Comparison of ENCODE assay signal across 13 mouse cellular contexts in the genomic region with DNA sequence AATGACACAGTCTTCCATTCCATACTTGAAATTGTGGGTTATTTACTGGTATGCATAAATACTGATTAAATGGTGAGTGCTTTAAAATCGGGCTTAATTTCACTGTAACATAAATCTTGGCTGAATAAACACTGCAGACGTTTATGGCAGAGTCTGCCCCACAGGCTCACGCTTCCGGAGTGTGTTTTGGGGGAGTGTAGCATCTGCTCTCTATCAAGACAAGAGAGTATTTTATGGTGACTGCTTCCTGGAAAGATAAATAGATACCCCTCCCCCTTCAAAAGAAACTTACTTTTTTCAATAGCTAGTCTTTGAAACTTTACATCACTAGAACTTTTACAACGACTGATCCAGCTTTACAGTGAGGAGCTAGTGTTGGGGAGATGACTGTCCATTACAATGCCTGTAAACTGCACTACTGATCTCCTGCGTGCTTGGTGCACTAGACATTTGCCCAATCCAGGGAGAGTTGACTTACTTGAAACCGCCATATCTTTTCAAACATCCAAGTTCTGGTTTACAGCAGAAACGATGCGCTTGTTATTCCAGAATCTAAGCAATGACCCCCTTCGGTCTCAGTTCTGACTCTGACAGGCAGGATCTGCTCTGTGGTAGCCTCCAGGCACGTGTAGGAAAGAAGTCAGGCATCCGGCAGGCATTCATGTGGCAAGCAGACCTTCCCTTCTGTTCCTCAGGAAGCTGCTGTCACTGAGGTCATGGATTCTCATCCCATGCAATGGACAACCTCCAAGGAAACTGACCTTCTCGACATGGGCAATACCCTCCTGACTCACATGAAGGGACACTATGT. TPM values are rescaled to one million over a fixed set of nuclear protein-coding genes. Genes with fewer than 3 reads are reported as not detected.
DNase-seq lines count a peak whose midpoint lies in the region; ATAC-seq lines count a peak whose summit lies in the region.
"Had no signal": no experiment of that assay in that cellular context is flagged by ENCODE, and none has a peak within 500 bp of the region (broad histone marks: within the 10 kb centered on the region; RNA-seq: fewer than 3 reads in every experiment).

No protein-coding gene starts in this region.

- ATAC-seq in heart, embryonic 16.5 days (replicated peaks; ENCODE audit: extremely low read depth, insufficient read depth, low FRiP score), result no peak; the same call in 1 of the 2 replicates
- ATAC-seq in intestine, embryonic 16.5 days, result peak; percentile 95
- 0 out of 2 replicates have a peak, but pooled peaks have one; percentile 44 for ATAC-seq in limb, embryonic 15.5 days (ENCODE audit: insufficient number of reproducible peaks, low FRiP score, low TSS enrichment, low read depth)
- ATAC-seq: midbrain, embryonic 13.5 days had no signal

- H3K27ac ChIP-seq in heart, embryonic 16.5 days (ENCODE audit: low read length), result peak overlapping the region; percentile 35; the same call in 1 of the 2 replicates
- peak overlapping the region; percentile 50 for H3K27ac ChIP-seq in intestine, embryonic 16.5 days (ENCODE audit: low read length)
- H3K27ac ChIP-seq in limb, embryonic 15.5 days, result no peak overlapping the region
- H3K27ac ChIP-seq: forebrain, embryonic 12.5 days; midbrain, embryonic 13.5 days had no signal

- H3K4me2 ChIP-seq in heart, embryonic 16.5 days (ENCODE audit: low read depth, low read length), result no peak overlapping the region
- H3K4me2 ChIP-seq in intestine, embryonic 16.5 days (ENCODE audit: low read depth, low read length), result 0 out of 2 replicates have a peak overlapping the region, but pooled peaks have one; percentile 1
- peak overlapping the region; percentile 1; the same call in 1 of the 2 replicates for H3K4me2 ChIP-seq in limb, embryonic 15.5 days
- H3K4me2 ChIP-seq: forebrain, embryonic 12.5 days; midbrain, embryonic 13.5 days had no signal

- H3K27me3 ChIP-seq in heart, embryonic 16.5 days (ENCODE audit: control insufficient read depth, insufficient read depth, low read length), result no peaks in the 10 kb centered on the region
- no peaks in the 10 kb centered on the region for H3K27me3 ChIP-seq in intestine, embryonic 16.5 days (replicated peaks; ENCODE audit: control insufficient read depth, insufficient read depth, low read length)
- no peaks in the 10 kb centered on the region for H3K27me3 ChIP-seq in limb, embryonic 15.5 days
- H3K27me3 ChIP-seq: forebrain, embryonic 12.5 days; midbrain, embryonic 13.5 days had no signal

- no peak overlapping the region for H3K9ac ChIP-seq in heart, embryonic 16.5 days (ENCODE audit: low read length)
- no peak overlapping the region for H3K9ac ChIP-seq in intestine, embryonic 16.5 days (ENCODE audit: low read depth, low read length)
- no peak overlapping the region for H3K9ac ChIP-seq in limb, embryonic 15.5 days
- H3K9ac ChIP-seq: forebrain, embryonic 12.5 days; midbrain, embryonic 13.5 days had no signal

- H3K9me3 ChIP-seq in heart, embryonic 16.5 days (replicated peaks; ENCODE audit: control insufficient read depth, low read length), result no peaks in the 10 kb centered on the region
- H3K9me3 ChIP-seq in intestine, embryonic 16.5 days (ENCODE audit: control insufficient read depth, low read length), result no peaks in the 10 kb centered on the region
- H3K9me3 ChIP-seq in limb, embryonic 15.5 days, result no peaks in the 10 kb centered on the region
- H3K9me3 ChIP-seq: forebrain, embryonic 12.5 days; midbrain, embryonic 13.5 days had no signal

- no peaks in the 10 kb centered on the region for H3K36me3 ChIP-seq in heart, embryonic 16.5 days (ENCODE audit: control insufficient read depth, insufficient read depth)
- no peaks in the 10 kb centered on the region for H3K36me3 ChIP-seq in intestine, embryonic 16.5 days (ENCODE audit: control insufficient read depth, insufficient read depth, low read length)
- H3K36me3 ChIP-seq in limb, embryonic 15.5 days, result no peaks in the 10 kb centered on the region
- H3K36me3 ChIP-seq: forebrain, embryonic 12.5 days; midbrain, embryonic 13.5 days had no signal

- WGBS in heart, embryonic 16.5 days, result 39% methylated on average over 13 of the region's 13 CpGs
- 14% methylated on average over 13 of the region's 13 CpGs for WGBS in intestine, embryonic 16.5 days
- WGBS in limb, embryonic 15.5 days, result 9% methylated on average over 13 of the region's 13 CpGs

- no peak for DNase-seq in heart, adult 18-20 months
- peak; percentile 40 for DNase-seq in embryo, embryonic 11.5 days (ENCODE audit: low read depth, low spot score)
- DNase-seq in frontal cortex, postnatal 14 days (ENCODE audit: low spot score in 2 of 2), result no peak
- no peak for DNase-seq in left cerebral cortex, adult 18-20 months (ENCODE audit: low spot score in 2 of 2)
- no peak for DNase-seq in urinary bladder, postnatal 4 days (ENCODE audit: low spot score in 2 of 2)
- DNase-seq: cerebellum, adult 11 months; right cerebral cortex, adult 18-20 months; thymus, adult 18-20 months had no signal

- H3K4me3 ChIP-seq in heart, embryonic 16.5 days (ENCODE audit: low read length), result no peak overlapping the region
- no peak overlapping the region for H3K4me3 ChIP-seq in intestine, embryonic 16.5 days (ENCODE audit: low read length)
- H3K4me3 ChIP-seq in limb, embryonic 15.5 days, result no peak overlapping the region
- H3K4me3 ChIP-seq: forebrain, embryonic 12.5 days; midbrain, embryonic 13.5 days had no signal

- H3K4me1 ChIP-seq in heart, embryonic 16.5 days (ENCODE audit: control insufficient read depth, insufficient read depth, low read length), result no peaks in the 10 kb centered on the region
- H3K4me1 ChIP-seq in intestine, embryonic 16.5 days (ENCODE audit: control insufficient read depth, insufficient read depth, low read length), result peaks cover 11% of the 10 kb centered on the region; the same call in 1 of the 2 replicates
- H3K4me1 ChIP-seq in limb, embryonic 15.5 days, result no peaks in the 10 kb centered on the region; the same call in 1 of the 2 replicates
- H3K4me1 ChIP-seq: forebrain, embryonic 12.5 days; midbrain, embryonic 13.5 days had no signal

RNA-seq across cellular contexts. Expression of a gene that starts 28.4 kb away (rescaled TPM):
- polyA plus RNA-seq in heart, embryonic 16.5 days (2015; fragmentation: Nextera tagmentation; extraction: Ambion mirVana), result 2.4 and 5.4 TPM in 2 replicates
- total RNA-seq in heart, adult 18-20 months (2021), result under 1 TPM; 0.17 to 0.33 TPM
- 4.0 and 4.1 TPM in 2 replicates for polyA plus RNA-seq in intestine, embryonic 16.5 days (2015; fragmentation: Nextera tagmentation; extraction: Ambion mirVana)
- polyA plus RNA-seq in limb, embryonic 15.5 days (2015; fragmentation: Nextera tagmentation; extraction: Ambion mirVana), result 8.5 and 10.0 TPM in 2 replicates
- total RNA-seq in left cerebral cortex, adult 18-20 months (2021), result 1 to 10 TPM; 1.7 to 2.4 TPM
